Mouse (Mus musculus) thymus, adult 2 months (tissue): ENCODE measurements around the gene Lrp1. TPM values are rescaled to one million over a fixed set of nuclear protein-coding genes. Genes with fewer than 3 reads are reported as not detected.

Experiments used
- DNase-seq: peaks from one replicate; pipeline ENCODE4 v3.0.0; 2021
- H3K27ac ChIP-seq: fragments of 200-500 bp; 2 replicates; pipeline ENCODE4 v1.5.1; 2012; ENCODE audit warnings: low read length, control low read depth; ENCODE audit not compliant: control insufficient read depth, insufficient read depth
- H3K27me3 ChIP-seq: fragments of 200-500 bp; 2 replicates; pipeline ENCODE4 v1.6.1; 2012; ENCODE audit warnings: mild to moderate bottlenecking, low read length, moderate library complexity, mixed read lengths; ENCODE audit not compliant: control insufficient read depth, insufficient read depth
- H3K36me3 ChIP-seq: fragments of 200-500 bp; 2 replicates; pipeline ENCODE4 v1.6.1; 2012; ENCODE audit warnings: mild to moderate bottlenecking, low read length, moderate library complexity; ENCODE audit not compliant: control insufficient read depth, insufficient read depth
- H3K4me1 ChIP-seq: fragments of 200-500 bp; replicated peaks from 2 replicates; pipeline ENCODE4 v1.6.1; 2012; ENCODE audit warnings: low read length; ENCODE audit not compliant: control insufficient read depth, insufficient read depth
- H3K4me3 ChIP-seq: fragments of 200-500 bp; 2 replicates; pipeline ENCODE4 v1.5.1; 2012; ENCODE audit warnings: mild to moderate bottlenecking, low read length, control low read depth, moderate library complexity; ENCODE audit not compliant: control insufficient read depth, insufficient read depth
- CTCF ChIP-seq: fragments of 200-500 bp; IDR thresholded peaks from 2 replicates; pipeline ENCODE4 v1.5.1; 2012; ENCODE audit warnings: mild to moderate bottlenecking, control low read depth, low read length, moderate library complexity, borderline replicate concordance; ENCODE audit not compliant: control insufficient read depth, poor library complexity, insufficient read depth; ENCODE audit errors: extremely low read depth
- POLR2A ChIP-seq: fragments of 200-500 bp; IDR thresholded peaks from 2 replicates; pipeline ENCODE4 v1.6.1; 2012; ENCODE audit warnings: mild to moderate bottlenecking, low read length, control low read depth, moderate library complexity; ENCODE audit not compliant: control insufficient read depth, poor library complexity, insufficient read depth; ENCODE audit errors: extremely low read depth
- WGBS: fragments of 180-500 bp; shearing (Covaris S2); methylation state at CpG from one replicate; pipeline ENCODE4 v1.1.7; 2018; 5-methylcytosine and 5-hydroxymethylcytosine counted together
- polyA plus RNA-seq: library from polyadenylated mRNA; depleted of rRNA; stranded (reverse); fragments of >200 nt; gene quantifications from 2 replicates; pipeline ENCODE4 v1.2.3, GENCODE M21; 2012

Gene Lrp1
- polyA plus RNA-seq, 1 experiment: 35.3 TPM

- no peak for DNase-seq
- peaks cover 66% of the 10 kb centered on the region for H3K36me3 ChIP-seq
- no peak overlapping the region for H3K27ac ChIP-seq
- no peak overlapping the region for H3K4me3 ChIP-seq
- no peaks in the 10 kb centered on the region for H3K27me3 ChIP-seq
- TF ChIP-seq POLR2A (no peak), CTCF (no peak)
- peaks cover 9% of the 10 kb centered on the region for H3K4me1 ChIP-seq
- WGBS: 93% methylated on average over 21 of the region's 21 CpGs
Observed at GRCm38 (mm10) chr10:127652906-127653638, 32.1 kb upstream of the Lrp1 start.

DNA sequence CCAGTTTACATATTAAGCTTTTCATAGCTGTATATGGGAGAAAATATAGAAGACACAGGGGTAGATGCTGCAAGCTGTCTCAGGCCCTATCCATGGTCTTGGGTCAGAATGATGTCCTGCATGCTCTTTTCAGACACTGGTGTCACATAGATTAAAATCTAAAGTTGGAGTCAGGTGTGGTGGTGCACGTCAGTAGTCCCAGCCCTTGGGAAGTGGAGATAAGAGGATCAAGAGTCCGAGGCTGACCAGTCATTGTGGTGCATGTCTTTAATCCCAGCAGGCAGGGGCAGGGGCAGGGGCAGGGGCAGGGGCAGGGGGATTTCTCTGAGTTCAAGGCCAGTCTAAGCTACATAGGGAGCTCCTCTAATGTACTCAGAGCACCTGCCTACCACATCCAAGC, 24.8 kb upstream of the Lrp1 start:
- H3K4me1 ChIP-seq: peaks cover 15% of the 10 kb centered on the region
- no peak for DNase-seq
- 95% methylated on average over 2 of the region's 2 CpGs for WGBS
- H3K27me3 ChIP-seq: no peaks in the 10 kb centered on the region
- no peak overlapping the region for H3K4me3 ChIP-seq
- no peak overlapping the region for H3K27ac ChIP-seq
- TF ChIP-seq CTCF (no peak), POLR2A (no peak)
- H3K36me3 ChIP-seq: peaks cover 27% of the 10 kb centered on the region

- peak overlapping the region; percentile 92 for H3K27ac ChIP-seq
- H3K4me1 ChIP-seq: peaks cover 15% of the 10 kb centered on the region
- WGBS: under 1% methylated on average over 25 of the region's 25 CpGs
- TF ChIP-seq CTCF (no peak), POLR2A (no peak)
- H3K27me3 ChIP-seq: no peaks in the 10 kb centered on the region
- peak; percentile 86 for DNase-seq
- H3K36me3 ChIP-seq: peaks cover 12% of the 10 kb centered on the region; the same call in 1 of the 2 replicates
- H3K4me3 ChIP-seq: peak overlapping the region; percentile 86
Observed at GRCm38 (mm10) chr10:127643553-127644238, 22.7 kb upstream of the Lrp1 start.

DNA sequence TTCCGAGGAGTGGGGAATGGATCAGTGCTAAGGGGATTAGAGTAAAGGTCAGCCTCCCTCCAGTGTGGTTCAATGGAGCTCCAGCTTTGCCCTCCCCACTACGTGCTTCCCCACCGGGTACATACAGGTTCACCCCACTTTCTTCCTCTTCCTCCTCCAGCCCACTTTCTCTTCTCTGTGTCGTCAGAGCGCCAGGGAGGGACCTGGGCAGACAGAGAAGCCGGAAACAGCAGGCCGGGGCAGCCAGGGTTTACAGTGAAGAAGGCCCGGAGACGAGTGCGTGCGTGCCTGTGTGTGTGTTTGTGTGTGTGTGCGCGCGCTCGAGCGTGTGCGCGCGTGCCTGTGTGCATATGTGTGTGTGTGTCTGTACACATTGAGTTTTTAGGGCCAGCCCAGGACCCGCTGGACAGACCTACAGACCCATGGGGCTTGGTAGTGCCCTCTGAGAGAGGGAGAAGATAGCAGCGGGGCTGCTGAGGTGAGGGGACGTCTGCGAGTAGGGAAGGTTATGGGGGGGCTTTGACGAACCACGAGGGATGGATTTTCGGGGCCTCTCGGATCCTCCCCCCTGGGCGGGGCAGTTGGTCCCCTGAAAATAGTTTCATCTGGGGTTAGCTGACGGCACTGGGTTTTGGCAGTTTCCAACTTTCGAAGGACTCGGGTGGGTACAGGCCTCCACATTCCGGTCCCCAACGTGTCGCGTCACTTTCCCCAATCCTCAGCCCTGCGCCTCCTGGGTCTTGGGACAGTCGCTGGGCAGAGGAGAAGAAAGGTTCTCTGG, 22.0 kb upstream of the Lrp1 start, which contains the start of gene Stat6:
Gene Stat6, plus strand, starts transcription at position 215 of the 781 bp plus-strand sequence.
- WGBS: under 1% methylated on average over 37 of the region's 37 CpGs
- peak; percentile 88 for DNase-seq

GRCm38 (mm10) chr10:127641861-127642771, 21.2 kb upstream of the Lrp1 start:
- TF ChIP-seq CTCF (peak; percentile 92), POLR2A (no peak)
- H3K36me3 ChIP-seq: no peaks in the 10 kb centered on the region
- H3K4me3 ChIP-seq: peak overlapping the region; percentile 86
- H3K27me3 ChIP-seq: no peaks in the 10 kb centered on the region
- peak; percentile 89 for DNase-seq
- under 1% methylated on average over 19 of the region's 19 CpGs for WGBS
- H3K27ac ChIP-seq: peak overlapping the region; percentile 92
- H3K4me1 ChIP-seq: peaks cover 15% of the 10 kb centered on the region

More for the DNA sequence above, 22.0 kb upstream of the Lrp1 start, which contains the start of gene Stat6:
- TF ChIP-seq POLR2A (peak; percentile 79; the same call in 1 of the 2 replicates), CTCF (no peak)
- peak within 1 kb of the TSS; percentile 92 for H3K27ac ChIP-seq
- H3K36me3 ChIP-seq: peaks cover 8% of the 10 kb centered on the region; the same call in 1 of the 2 replicates
- H3K27me3 ChIP-seq: no peaks in the 10 kb centered on the region
- peak within 1 kb of the TSS; percentile 86 for H3K4me3 ChIP-seq
- H3K4me1 ChIP-seq: peaks cover 15% of the 10 kb centered on the region
